Mouse (Mus musculus) embryo, embryonic 9.5 days (tissue): ENCODE results near the gene Tcte1.

Source experiments
- DNase-seq: peaks from one replicate; pipeline ENCODE4 v3.0.0-alpha.2; 2017; ENCODE audit errors: extremely low spot score

Gene Tcte1

GRCm38 (mm10) chr17:45547461-45548190, 24.4 kb downstream of the Tcte1 start:
- no peak for DNase-seq

GRCm38 (mm10) chr17:45548541-45549512, 25.6 kb downstream of the Tcte1 start:
- peak; percentile 82 for DNase-seq

- DNase-seq, result peak; percentile 73
Measured at GRCm38 (mm10) chr17:45549617-45550181, 26.5 kb downstream of the Tcte1 start, which contains the start of gene Tmem151b. Gene Tmem151b (minus strand): TSS chr17:45549677.

GRCm38 (mm10) chr17:45550253-45550652, 27.0 kb downstream of the Tcte1 start:
- DNase-seq, result no peak

- no peak for DNase-seq
Measured at GRCm38 (mm10) chr17:45551249-45551796, 28.1 kb downstream of the Tcte1 start.

GRCm38 (mm10) chr17:45551816-45552451, 28.7 kb downstream of the Tcte1 start:
- DNase-seq, result peak; percentile 79

- no peak for DNase-seq
Measured at GRCm38 (mm10) chr17:45553065-45553464, 29.8 kb downstream of the Tcte1 start.

GRCm38 (mm10) chr17:45554420-45554819, 31.2 kb downstream of the Tcte1 start:
- DNase-seq, result no peak

GRCm38 (mm10) chr17:45555452-45556106, 32.3 kb downstream of the Tcte1 start, which contains the start of gene Nfkbie:
Gene Nfkbie (plus strand): TSS chr17:45555703.
- peak; percentile 98 for DNase-seq

GRCm38 (mm10) chr17:45556107-45556489, 32.9 kb downstream of the Tcte1 start:
- no peak for DNase-seq

GRCm38 (mm10) chr17:45556514-45557245, 33.4 kb downstream of the Tcte1 start:
- DNase-seq, result no peak

GRCm38 (mm10) chr17:45557246-45557824, 34.1 kb downstream of the Tcte1 start:
- no peak for DNase-seq

- no peak for DNase-seq
Measured at GRCm38 (mm10) chr17:45557998-45558862, 35.0 kb downstream of the Tcte1 start.

GRCm38 (mm10) chr17:45559732-45560525, 36.7 kb downstream of the Tcte1 start:
- no peak for DNase-seq

- no peak for DNase-seq
Measured at GRCm38 (mm10) chr17:45563216-45563615, 40.0 kb downstream of the Tcte1 start.

GRCm38 (mm10) chr17:45563655-45564530, 40.7 kb downstream of the Tcte1 start, which contains the start of gene Slc35b2:
Gene Slc35b2 (plus strand): TSS chr17:45563874.
- peak; percentile 94 for DNase-seq
